Mouse (Mus musculus) left cerebral cortex, postnatal 4 days (tissue): ENCODE data around the gene Il17d. TPM values are rescaled to one million over a fixed set of nuclear protein-coding genes. Genes with fewer than 3 reads are reported as not detected.

Source experiments
- DNase-seq: peaks from one replicate; pipeline ENCODE4 v3.0.0-alpha.2; 2022
- intact Hi-C: fragments of 180-260 bp; cut with DNase I; formaldehyde crosslinking; loops from one replicate; pipeline ENCODE4 v1.15.1; 2025
- total RNA-seq, 2 experiments: library from RNA; stranded (reverse); gene quantifications; 2 replicates each; pipeline ENCODE4 v1.2.3; 2021

Il17d gene
- total RNA-seq, 2 experiments from 2014 or later, result 20.6 to 21.6 TPM

GRCm38 (mm10) chr14:57534961-57535360 is 10.4 kb downstream of the Il17d start:
- peak; percentile 60 for DNase-seq
- intact Hi-C loops, result no loop called here

GRCm38 (mm10) chr14:57535646-57536045 is 11.1 kb downstream of the Il17d start:
- no peak for DNase-seq
- intact Hi-C loops, result no loop called here

- intact Hi-C loops, result no loop called here
- DNase-seq, result no peak
Observed at GRCm38 (mm10) chr14:57536820-57537219, 12.2 kb downstream of the Il17d start.

- intact Hi-C loops, result no loop called here
- DNase-seq, result peak; percentile 33
Observed at GRCm38 (mm10) chr14:57537261-57538015, 12.9 kb downstream of the Il17d start.

- intact Hi-C loops, result no loop called here
- no peak for DNase-seq
Observed at GRCm38 (mm10) chr14:57540683-57541082, 16.1 kb downstream of the Il17d start.

- intact Hi-C loops, result no loop called here
- DNase-seq, result no peak
Observed at GRCm38 (mm10) chr14:57542231-57542630, 17.7 kb downstream of the Il17d start.

- DNase-seq, result no peak
- intact Hi-C loops, result no loop called here
Observed at GRCm38 (mm10) chr14:57543420-57544039, 19.0 kb downstream of the Il17d start.

- intact Hi-C loops, result no loop called here
- no peak for DNase-seq
Observed at GRCm38 (mm10) chr14:57545526-57545925, 20.9 kb downstream of the Il17d start.

GRCm38 (mm10) chr14:57546131-57546530 is 21.6 kb downstream of the Il17d start:
- intact Hi-C loops, result no loop called here
- no peak for DNase-seq

- no peak for DNase-seq
- intact Hi-C loops, result no loop called here
Observed at GRCm38 (mm10) chr14:57546557-57547021, 22.0 kb downstream of the Il17d start.

- intact Hi-C loops, result no loop called here
- DNase-seq, result no peak
Observed at GRCm38 (mm10) chr14:57547062-57547461, 22.5 kb downstream of the Il17d start.

GRCm38 (mm10) chr14:57552945-57553344 is 28.4 kb downstream of the Il17d start:
- no peak for DNase-seq
- intact Hi-C loops, result no loop called here

- intact Hi-C loops, result no loop called here
Observed at GRCm38 (mm10) chr14:57554434-57554833, 29.9 kb downstream of the Il17d start.

GRCm38 (mm10) chr14:57555471-57556070 is 31.0 kb downstream of the Il17d start:
- no peak for DNase-seq
- intact Hi-C loops, result no loop called here

More at GRCm38 (mm10) chr14:57554434-57554833, 29.9 kb downstream of the Il17d start:
- DNase-seq, result no peak

- intact Hi-C loops, result no loop called here
- DNase-seq, result no peak
Observed at GRCm38 (mm10) chr14:57556922-57557321, 32.3 kb downstream of the Il17d start.

- DNase-seq, result no peak
- intact Hi-C loops, result no loop called here
Observed at GRCm38 (mm10) chr14:57565626-57566025, 41.0 kb downstream of the Il17d start.

- intact Hi-C loops, result no loop called here
- DNase-seq, result peak; percentile 98
Observed at GRCm38 (mm10) chr14:57571155-57572133, 46.9 kb downstream of the Il17d start, which contains the start of gene Eef1akmt1. Gene Eef1akmt1, minus strand, starts transcription at chr14:57571612.

GRCm38 (mm10) chr14:57574792-57575587 is 50.4 kb downstream of the Il17d start:
- no peak for DNase-seq
- intact Hi-C loops, result no loop called here

- intact Hi-C loops, result no loop called here
- DNase-seq, result no peak
Observed at GRCm38 (mm10) chr14:57576364-57577060, 51.9 kb downstream of the Il17d start.
